Comparison of ENCODE assay signal across 9 mouse cellular contexts in the genomic region with DNA sequence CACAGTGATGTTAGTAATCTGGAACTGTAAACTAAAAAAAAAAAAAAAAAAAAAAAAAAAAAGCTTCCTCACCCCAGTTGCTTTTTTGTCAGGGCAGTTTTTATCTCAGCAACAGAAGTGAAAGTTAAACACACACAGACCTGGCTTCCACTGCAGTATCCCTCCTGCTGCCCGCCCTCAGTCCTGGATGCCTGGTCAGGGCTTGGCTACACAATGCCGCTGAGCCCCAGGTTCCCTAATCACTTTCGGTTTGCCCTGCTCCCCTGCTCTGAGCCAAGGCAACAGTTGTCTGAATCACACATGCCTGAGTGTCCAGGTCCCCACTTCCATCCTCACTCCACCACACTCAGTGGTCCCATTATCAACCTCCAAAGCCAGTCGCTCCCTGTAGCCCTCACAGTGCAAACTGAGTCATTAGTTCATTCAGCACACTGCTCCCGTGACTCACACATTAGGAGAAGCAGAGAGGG. TPM values are rescaled to one million over a fixed set of nuclear protein-coding genes. Genes with fewer than 3 reads are reported as not detected.
DNase-seq lines count a peak whose midpoint lies in the region; ATAC-seq and TF ChIP-seq lines count a peak whose summit lies in the region.
"Had no signal": no experiment of that assay in that cellular context is flagged by ENCODE, and none has a peak within 500 bp of the region (broad histone marks: within the 10 kb centered on the region; RNA-seq: fewer than 3 reads in every experiment).

No protein-coding gene starts in this region.

- H3K4me1 ChIP-seq in bone marrow macrophage, adult 2 months (ENCODE audit: control insufficient read depth, insufficient read depth, low read length) = 0 out of 2 replicates have a peak, but pooled peaks cover 4% of the 10 kb centered on the region
- H3K4me1 ChIP-seq in lung, postnatal 0 days (ENCODE audit: insufficient read depth, low read depth, low read length) = no peaks in the 10 kb centered on the region

- TF ChIP-seq EP300 in lung, postnatal 0 days (IDR thresholded peaks at IDR 0.05) = no peak

- H3K4me2 ChIP-seq in lung, postnatal 0 days (replicated peaks; ENCODE audit: low read depth, low read length) = peak overlapping the region; percentile 42

- H3K27me3 ChIP-seq in lung, postnatal 0 days (replicated peaks; ENCODE audit: insufficient read depth, low read length) = no peaks in the 10 kb centered on the region

- 33% methylated on average over 5 of the region's 5 CpGs for WGBS in lung, postnatal 0 days

- no peak for TF ChIP-seq POLR2A in bone marrow macrophage, adult 2 months (IDR thresholded peaks at IDR 0.05; ENCODE audit: borderline replicate concordance, low read depth, low read length)

- peak; percentile 50 to 77 for ATAC-seq in hematopoietic stem cell, adult 5-6 weeks (replicated peaks in 1 of 2; ENCODE audit: insufficient read depth in 1 of 2, low FRiP score in 2 of 2, low TSS enrichment in 1 of 2, low read depth in 1 of 2, poor library complexity in 2 of 2, severe bottlenecking in 2 of 2)
- peak; percentile 83 for ATAC-seq in lung, postnatal 0 days
- ATAC-seq in erythroid progenitor cell, adult 5-6 weeks (replicated peaks; ENCODE audit: low FRiP score, poor library complexity, severe bottlenecking) = no peak
- ATAC-seq in erythroblast, adult 5-6 weeks (replicated peaks; ENCODE audit: low FRiP score, poor library complexity, severe bottlenecking) = no peak
- ATAC-seq: forebrain, embryonic 16.5 days had no signal

- no peaks in the 10 kb centered on the region for H3K9me3 ChIP-seq in lung, postnatal 0 days (ENCODE audit: low read length)

- 0 out of 2 replicates have a peak overlapping the region, but pooled peaks have one; percentile 8 for H3K9ac ChIP-seq in lung, postnatal 0 days (replicated peaks; ENCODE audit: low read depth)

- peak; percentile 34 for DNase-seq in A20 (ENCODE audit: low read depth, low spot score)
- DNase-seq in lung, postnatal 0 days (ENCODE audit: low spot score) = peak; percentile 55
- no peak for DNase-seq in cerebellum, adult 8-10 months
- no peak for DNase-seq in right cerebral cortex, postnatal 10 days (ENCODE audit: low spot score in 2 of 2)

- no peak overlapping the region for H3K27ac ChIP-seq in bone marrow macrophage, adult 2 months (ENCODE audit: insufficient read depth, low read depth, low read length)
- peak overlapping the region; percentile 38 for H3K27ac ChIP-seq in lung, postnatal 0 days (ENCODE audit: low read length)

- TF ChIP-seq CTCF in bone marrow macrophage, adult 2 months (IDR thresholded peaks at IDR 0.05; ENCODE audit: low read depth, low read length) = no peak
- no peak for TF ChIP-seq CTCF in lung, postnatal 0 days (IDR thresholded peaks at IDR 0.05)

- H3K4me3 ChIP-seq in bone marrow macrophage, adult 2 months (ENCODE audit: insufficient read depth, low read length) = peak overlapping the region; percentile 52
- peak overlapping the region; percentile 21; the same call in 1 of the 2 replicates for H3K4me3 ChIP-seq in lung, postnatal 0 days (ENCODE audit: low read depth, low read length)

- no peaks in the 10 kb centered on the region for H3K36me3 ChIP-seq in lung, postnatal 0 days (ENCODE audit: insufficient read depth, low read length)

RNA-seq across cellular contexts. Expression of gene Ets2, which starts 27.4 kb away (rescaled TPM):
- polyA plus RNA-seq in bone marrow macrophage, adult 2 months (2012; ENCODE audit: insufficient read depth, insufficient read length, missing spikeins) = 11.2 and 13.0 TPM in 2 replicates
- total RNA-seq in hematopoietic stem cell, adult 5-6 weeks (2017) = 9.7 and 17.0 TPM in 2 replicates
- 71.2 and 75.5 TPM in 2 replicates for polyA plus RNA-seq in lung, postnatal 0 days (2015; fragmentation: Nextera tagmentation; extraction: Ambion mirVana)
- 8.6 and 10.5 TPM in 2 replicates for total RNA-seq in erythroid progenitor cell, adult 5-6 weeks (2015; ENCODE audit: low replicate concordance)
- 1.7 and 3.8 TPM in 2 replicates for total RNA-seq in erythroid progenitor cell, adult 5-6 weeks (2017; ENCODE audit: low replicate concordance)
- total RNA-seq in erythroblast, adult 5-6 weeks (2015; ENCODE audit: low replicate concordance) = 2.1 and 4.6 TPM in 2 replicates
- 2.6 and 5.9 TPM in 2 replicates for total RNA-seq in erythroblast, adult 5-6 weeks (2017; ENCODE audit: low replicate concordance)

Comparison
In these comparisons a context has a peak if more than half of its experiments do, and no peak if none do; other contexts are left out.
1. DNase-seq: peak in A20 (single experiment) and lung, postnatal 0 days (single experiment); none in cerebellum, adult 8-10 months (single experiment) and right cerebral cortex, postnatal 10 days (0 of 2).
2. ATAC-seq: peak in hematopoietic stem cell, adult 5-6 weeks (2 of 2) and lung, postnatal 0 days (single experiment); none in erythroid progenitor cell, adult 5-6 weeks (single experiment) and erythroblast, adult 5-6 weeks (single experiment).